Mouse (Mus musculus) WW6 (cell line): Measurements from ENCODE around the gene Olfr1023.

Source experiments
- DNase-seq: peaks from one replicate; pipeline ENCODE4 v3.0.0-alpha.2; 2013; ENCODE audit warnings: low read depth, low spot score

The Olfr1023 gene

GRCm38 (mm10) chr2:85885340-85885739 is at the start of gene Olfr1023:
TSS of gene Olfr1023 (plus strand) at chr2:85885640.
- no peak for DNase-seq

- DNase-seq = no peak
Measured at GRCm38 (mm10) chr2:85845383-85845782, 40.1 kb upstream of the Olfr1023 start, which contains the start of gene Olfr1019. TSS of gene Olfr1019 (minus strand) at chr2:85845483.

- no peak for DNase-seq
Measured at GRCm38 (mm10) chr2:85846730-85847129, 38.7 kb upstream of the Olfr1023 start, which contains the start of gene Olfr1020. TSS of gene Olfr1020 (plus strand) at chr2:85847030.

GRCm38 (mm10) chr2:85868294-85868693 is 17.1 kb upstream of the Olfr1023 start, which contains the start of gene Olfr1022:
TSS of gene Olfr1022 (plus strand) at chr2:85868594.
- DNase-seq = no peak

GRCm38 (mm10) chr2:85904952-85905351 is 19.5 kb downstream of the Olfr1023 start, which contains the start of gene Olfr1024:
TSS of gene Olfr1024 (minus strand) at chr2:85905052.
- DNase-seq = no peak

- no peak for DNase-seq
Measured at GRCm38 (mm10) chr2:85913197-85913596, 27.8 kb downstream of the Olfr1023 start.

GRCm38 (mm10) chr2:85914893-85915292 is 29.5 kb downstream of the Olfr1023 start, which contains the start of gene Olfr1025-ps1:
TSS of gene Olfr1025-ps1 (plus strand) at chr2:85915193.
- DNase-seq = no peak

GRCm38 (mm10) chr2:85921258-85921657 is 35.8 kb downstream of the Olfr1023 start, which contains the start of gene Olfr1026:
TSS of gene Olfr1026 (plus strand) at chr2:85921558.
- no peak for DNase-seq
